Mouse (Mus musculus) liver, embryonic 12.5 days (tissue): Measurements from ENCODE around the gene Zfp28. TPM values are rescaled to one million over a fixed set of nuclear protein-coding genes. Genes with fewer than 3 reads are reported as not detected.
"Not testable (repeated sequence)": the region's sequence is repeated elsewhere in the genome, so short reads cannot be mapped to it uniquely, and the experiment has no call there.

ENCODE experiments used
- ATAC-seq: fragments of 200-750 bp; cut with Nextera tagmentation; 2 replicates; pipeline ENCODE4 v1.8.0; 2017; ENCODE audit warnings: moderate number of reproducible peaks, mild to moderate bottlenecking, moderate library complexity
- H3K27ac ChIP-seq: fragments of 300-500 bp; sonication (generic); 2 replicates; pipeline ENCODE4 v1.5.1; 2016; ENCODE audit warnings: mild to moderate bottlenecking
- H3K27me3 ChIP-seq: fragments of 300-500 bp; sonication (generic); replicated peaks from 2 replicates; pipeline ENCODE4 v1.6.1; 2016; ENCODE audit warnings: mild to moderate bottlenecking, moderate library complexity
- H3K36me3 ChIP-seq: fragments of 300-500 bp; sonication (generic); 2 replicates; pipeline ENCODE4 v1.6.1; 2016; ENCODE audit warnings: mild to moderate bottlenecking, moderate library complexity
- H3K4me1 ChIP-seq: fragments of 300-500 bp; sonication (generic); 2 replicates; pipeline ENCODE4 v1.6.1; 2016
- H3K4me2 ChIP-seq: fragments of 300-500 bp; sonication (generic); 2 replicates; pipeline ENCODE4 v1.6.1; 2016; ENCODE audit warnings: mild to moderate bottlenecking, moderate library complexity
- H3K4me3 ChIP-seq: fragments of 300-500 bp; sonication (generic); 2 replicates; pipeline ENCODE4 v1.5.1; 2016; ENCODE audit warnings: mild to moderate bottlenecking, moderate library complexity
- H3K9ac ChIP-seq: fragments of 300-500 bp; sonication (generic); 2 replicates; pipeline ENCODE4 v1.6.1; 2016; ENCODE audit warnings: mild to moderate bottlenecking, moderate library complexity
- H3K9me3 ChIP-seq: fragments of 300-500 bp; sonication (generic); replicated peaks from 2 replicates; pipeline ENCODE4 v1.6.1; 2016; ENCODE audit warnings: mild to moderate bottlenecking, moderate library complexity
- WGBS: fragments of 180-500 bp; shearing (Covaris S2); methylation state at CpG from one replicate; pipeline ENCODE4 v1.1.7; 2016; ENCODE audit not compliant: insufficient replicate concordance; 5-methylcytosine and 5-hydroxymethylcytosine counted together
- polyA plus RNA-seq: library from polyadenylated mRNA; unstranded; fragments of >200 nt; fragmentation: Nextera tagmentation; extraction: Ambion mirVana; gene quantifications from 2 replicates; pipeline ENCODE4 v1.2.1, GENCODE M21; 2016

Gene Zfp28
- polyA plus RNA-seq, 1 experiment from 2014 or later, result 1.7 TPM

DNA sequence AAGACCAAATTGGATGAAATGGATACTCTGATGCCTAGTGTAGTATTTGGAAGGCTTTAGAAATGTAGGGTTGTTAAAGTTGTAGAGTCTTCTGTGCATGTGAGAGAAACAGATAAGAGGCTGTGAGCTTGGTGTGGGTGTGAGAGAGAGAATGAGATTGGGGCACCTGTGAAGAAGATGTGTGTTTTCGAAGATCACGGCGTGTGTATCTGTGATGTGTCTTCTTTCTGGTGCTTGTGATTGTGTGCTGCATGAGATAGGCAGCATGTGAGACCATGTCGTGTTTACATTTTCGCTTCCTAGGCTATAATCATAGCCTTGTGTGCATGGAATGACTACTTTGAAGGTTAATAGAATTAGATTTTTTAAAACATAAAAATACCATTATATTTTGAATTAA lies 15.9 kb upstream of the Zfp28 start:
- H3K4me3 ChIP-seq, result no peak overlapping the region
- H3K4me2 ChIP-seq, result peak overlapping the region; percentile 44
- H3K36me3 ChIP-seq, result no peaks in the 10 kb centered on the region
- H3K9ac ChIP-seq, result no peak overlapping the region
- ATAC-seq, result peak; percentile 16; the same call in 1 of the 2 replicates
- H3K27me3 ChIP-seq, result no peaks in the 10 kb centered on the region
- no peaks in the 10 kb centered on the region for H3K9me3 ChIP-seq
- 26% methylated on average over 5 of the region's 5 CpGs for WGBS
- H3K27ac ChIP-seq, result peak overlapping the region; percentile 84
- H3K4me1 ChIP-seq, result peaks cover 61% of the 10 kb centered on the region

DNA sequence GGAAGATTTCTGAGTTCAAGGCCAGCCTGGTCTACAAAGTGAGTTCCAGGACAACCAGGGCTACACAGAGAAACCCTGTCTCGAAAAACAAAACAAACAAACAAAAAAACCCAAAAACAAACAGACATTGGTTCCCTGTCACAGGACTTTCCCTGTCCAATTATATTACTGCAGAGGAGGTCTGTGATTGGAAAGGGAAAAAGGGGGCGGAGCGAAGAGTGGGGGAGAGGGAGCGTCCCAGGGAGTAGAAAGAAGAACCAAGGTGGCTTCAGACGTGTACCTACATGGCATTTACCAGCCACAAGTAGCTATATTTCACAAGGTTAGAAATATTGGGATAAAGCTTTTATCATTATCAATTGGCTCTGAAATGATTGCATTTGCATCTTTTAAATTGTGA lies 14.9 kb upstream of the Zfp28 start:
- H3K4me3 ChIP-seq, H3K27ac ChIP-seq, H3K9me3 ChIP-seq, H3K9ac ChIP-seq, H3K27me3 ChIP-seq, ATAC-seq, H3K4me2 ChIP-seq, H3K36me3 ChIP-seq: not testable (repeated sequence)
- peaks cover 53% of the 10 kb centered on the region for H3K4me1 ChIP-seq
- WGBS, result 72% methylated on average over 5 of the region's 5 CpGs

DNA sequence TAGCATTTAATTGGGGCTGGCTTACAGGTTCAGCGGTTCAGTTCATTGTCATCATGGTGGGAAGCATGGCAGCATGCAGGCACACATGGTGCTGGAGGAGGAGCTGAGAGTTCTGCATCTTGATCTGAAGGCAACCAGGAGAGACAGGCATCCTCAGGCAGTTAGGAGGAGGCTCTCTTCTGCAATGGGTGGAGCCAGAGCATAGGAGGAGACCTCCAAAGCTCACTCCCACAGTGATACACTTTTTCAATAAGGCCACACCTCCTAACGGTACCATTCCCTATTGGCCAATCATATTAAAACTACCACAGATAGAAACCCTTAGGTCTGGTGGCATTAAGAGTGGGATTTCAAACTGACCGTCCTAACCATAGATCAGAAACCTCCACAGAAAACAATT lies 13.6 kb upstream of the Zfp28 start:
- peaks cover 43% of the 10 kb centered on the region for H3K4me1 ChIP-seq
- no peak overlapping the region for H3K4me3 ChIP-seq
- H3K9me3 ChIP-seq, result no peaks in the 10 kb centered on the region
- no peak overlapping the region for H3K4me2 ChIP-seq
- H3K9ac ChIP-seq, result no peak overlapping the region
- no peaks in the 10 kb centered on the region for H3K27me3 ChIP-seq
- no peak overlapping the region for H3K27ac ChIP-seq
- peak; percentile 54 for ATAC-seq
- no peaks in the 10 kb centered on the region for H3K36me3 ChIP-seq
- WGBS, result 66% methylated on average over 3 of the region's 3 CpGs

- H3K36me3 ChIP-seq, result peaks cover 4% of the 10 kb centered on the region; the same call in 1 of the 2 replicates
- no peak for ATAC-seq
- peaks cover 18% of the 10 kb centered on the region for H3K4me1 ChIP-seq
- no peak overlapping the region for H3K4me3 ChIP-seq
- no peak overlapping the region for H3K4me2 ChIP-seq
- WGBS, result 75% methylated on average over 3 of the region's 3 CpGs
- no peak overlapping the region for H3K9ac ChIP-seq
- no peaks in the 10 kb centered on the region for H3K9me3 ChIP-seq
- no peaks in the 10 kb centered on the region for H3K27me3 ChIP-seq
- H3K27ac ChIP-seq, result no peak overlapping the region
These were observed 10.1 kb upstream of the Zfp28 start for GRCm38 (mm10) chr7:6372993-6373392.

DNA sequence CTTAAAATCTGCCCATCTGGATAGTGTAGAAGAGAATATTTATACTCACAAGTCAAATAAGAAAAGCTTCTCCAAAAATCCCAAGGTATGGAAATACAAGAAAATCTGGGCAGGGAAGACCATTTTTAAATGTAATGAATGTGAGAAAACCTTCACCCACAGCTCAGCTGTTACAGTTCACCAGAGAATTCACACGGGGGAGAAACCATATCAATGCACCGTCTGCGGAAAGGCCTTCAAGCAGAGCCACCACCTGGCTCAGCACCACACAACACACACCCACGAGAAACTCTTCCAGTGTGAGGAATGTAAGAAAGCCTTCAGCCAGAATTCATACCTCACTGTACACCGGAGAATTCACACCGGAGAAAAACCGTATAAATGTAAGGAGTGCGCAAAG lies 4.7 kb upstream of the Zfp28 start:
- WGBS, result 78% methylated on average over 8 of the region's 8 CpGs
- Histone ChIP-seq H3K27ac (no peak overlapping the region), H3K27me3 (no peaks in the 10 kb centered on the region)

GRCm38 (mm10) chr7:6381431-6381830 lies 1.7 kb upstream of the Zfp28 start:
- H3K9ac ChIP-seq, result no peak overlapping the region
- H3K27me3 ChIP-seq, result no peaks in the 10 kb centered on the region
- H3K4me1 ChIP-seq, result peaks cover 25% of the 10 kb centered on the region
- H3K36me3 ChIP-seq, result no peaks in the 10 kb centered on the region; the same call in 1 of the 2 replicates
- no peak for ATAC-seq
- H3K4me2 ChIP-seq, result no peak overlapping the region
- H3K27ac ChIP-seq, result no peak overlapping the region
- H3K4me3 ChIP-seq, result no peak overlapping the region
- 67% methylated on average over 2 of the region's 2 CpGs for WGBS
- no peaks in the 10 kb centered on the region for H3K9me3 ChIP-seq

More for the DNA sequence above, 4.7 kb upstream of the Zfp28 start:
- no peak overlapping the region for H3K4me3 ChIP-seq
- H3K9me3 ChIP-seq, result no peaks in the 10 kb centered on the region
- ATAC-seq, result no peak
- H3K36me3 ChIP-seq, result peaks cover 4% of the 10 kb centered on the region; the same call in 1 of the 2 replicates
- H3K4me2 ChIP-seq, result no peak overlapping the region
- H3K4me1 ChIP-seq, result peaks cover 17% of the 10 kb centered on the region
- H3K9ac ChIP-seq, result no peak overlapping the region

DNA sequence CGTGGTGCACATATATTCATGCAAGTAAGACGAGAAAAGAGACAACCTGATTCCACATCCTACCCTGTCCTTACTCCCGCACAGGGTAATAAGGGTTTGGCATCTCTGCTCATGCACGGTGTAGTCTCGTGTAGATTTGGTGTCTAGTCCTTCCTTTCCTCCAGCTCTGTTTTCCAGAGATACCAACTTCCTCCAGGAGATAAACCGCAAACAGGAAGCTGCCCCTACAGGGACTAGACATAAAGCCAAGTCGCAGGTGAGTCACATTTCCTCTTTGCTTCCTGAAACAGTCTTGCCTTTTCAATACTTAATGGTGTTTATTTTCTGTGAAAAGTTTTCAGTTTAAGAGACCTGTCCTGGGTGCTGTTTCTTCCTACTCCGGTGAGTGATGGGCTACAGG lies 916 bp downstream of the Zfp28 start:
- no peaks in the 10 kb centered on the region for H3K9me3 ChIP-seq
- H3K4me1 ChIP-seq, result peaks cover 25% of the 10 kb centered on the region
- no peaks in the 10 kb centered on the region for H3K27me3 ChIP-seq
- no peak overlapping the region for H3K27ac ChIP-seq
- H3K9ac ChIP-seq, result no peak overlapping the region
- no peaks in the 10 kb centered on the region; the same call in 1 of the 2 replicates for H3K36me3 ChIP-seq
- 19% methylated on average over 8 of the region's 8 CpGs for WGBS
- no peak for ATAC-seq
- peak overlapping the region; percentile 88 for H3K4me2 ChIP-seq
- no peak overlapping the region for H3K4me3 ChIP-seq

- ATAC-seq, result no peak
- H3K9ac ChIP-seq, result no peak overlapping the region
- WGBS, result 83% methylated on average over 8 of the region's 8 CpGs
These were observed 3.9 kb downstream of the Zfp28 start for GRCm38 (mm10) chr7:6386995-6387394.

GRCm38 (mm10) chr7:6388971-6389370 lies 5.9 kb downstream of the Zfp28 start:
- ATAC-seq, result no peak
- Histone ChIP-seq H3K9ac (no peak overlapping the region), H3K27me3 (no peaks in the 10 kb centered on the region), H3K4me1 (peaks cover 3% of the 10 kb centered on the region), H3K9me3 (no peaks in the 10 kb centered on the region), H3K27ac (no peak overlapping the region), H3K4me2 (no peak overlapping the region), H3K4me3 (no peak overlapping the region), H3K36me3 (peaks cover 15% of the 10 kb centered on the region)
- 82% methylated on average over 5 of the region's 5 CpGs for WGBS

More at GRCm38 (mm10) chr7:6386995-6387394, 3.9 kb downstream of the Zfp28 start:
- no peak overlapping the region for H3K4me3 ChIP-seq
- H3K9me3 ChIP-seq, result no peaks in the 10 kb centered on the region
- H3K27me3 ChIP-seq, result no peaks in the 10 kb centered on the region
- H3K36me3 ChIP-seq, result no peaks in the 10 kb centered on the region
- H3K27ac ChIP-seq, result no peak overlapping the region
- H3K4me1 ChIP-seq, result peaks cover 23% of the 10 kb centered on the region
- no peak overlapping the region for H3K4me2 ChIP-seq

DNA sequence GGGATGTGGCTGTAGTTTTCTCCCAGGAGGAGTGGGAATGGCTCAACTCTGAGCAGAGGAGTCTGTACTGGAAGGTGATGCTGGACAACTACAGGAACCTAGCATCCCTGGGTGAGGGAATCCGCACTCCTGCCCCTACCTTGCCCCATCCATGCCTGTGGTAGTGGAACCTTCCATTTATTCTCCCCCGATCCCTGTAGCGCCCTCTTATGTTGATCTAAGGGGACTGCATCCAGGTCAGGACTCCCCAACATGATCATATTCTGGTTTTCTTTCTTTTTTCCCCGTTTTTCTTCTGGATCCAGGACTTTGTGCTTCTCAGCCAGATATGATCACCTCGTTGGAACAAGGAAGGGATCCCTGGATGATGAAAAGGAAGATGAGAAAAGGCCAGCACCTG lies 6.4 kb downstream of the Zfp28 start:
- WGBS, result 48% methylated on average over 5 of the region's 5 CpGs
- no peak overlapping the region for H3K4me3 ChIP-seq

GRCm38 (mm10) chr7:6397996-6398975 lies 15.2 kb downstream of the Zfp28 start, which contains the start of gene Smim17:
Gene Smim17, plus strand, starts transcription at chr7:6398715.
- Histone ChIP-seq H3K9ac (peak within 1 kb of the TSS; percentile 58; the same call in 1 of the 2 replicates), H3K36me3 (peaks cover 14% of the 10 kb centered on the region), H3K4me2 (peak within 1 kb of the TSS; percentile 71), H3K9me3 (no peaks in the 10 kb centered on the region), H3K27me3 (no peaks in the 10 kb centered on the region), H3K4me3 (peak within 1 kb of the TSS; percentile 60), H3K4me1 (peaks cover 7% of the 10 kb centered on the region), H3K27ac (no peak within 1 kb of the TSS)
- ATAC-seq, result peak; percentile 75
- 25% methylated on average over 25 of the region's 25 CpGs for WGBS

More for the DNA sequence above, 6.4 kb downstream of the Zfp28 start:
- Histone ChIP-seq H3K4me2 (no peak overlapping the region), H3K9ac (no peak overlapping the region), H3K27me3 (no peaks in the 10 kb centered on the region), H3K4me1 (no peaks in the 10 kb centered on the region), H3K36me3 (peaks cover 20% of the 10 kb centered on the region), H3K9me3 (no peaks in the 10 kb centered on the region), H3K27ac (no peak overlapping the region)
- no peak for ATAC-seq

- H3K4me2 ChIP-seq, result no peak within 1 kb of the TSS
- no peak within 1 kb of the TSS for H3K9ac ChIP-seq
- no peaks in the 10 kb centered on the region for H3K36me3 ChIP-seq
- H3K27ac ChIP-seq, result no peak within 1 kb of the TSS
- 2% methylated on average over 17 of the region's 17 CpGs for WGBS
- no peaks in the 10 kb centered on the region for H3K4me1 ChIP-seq
- no peaks in the 10 kb centered on the region for H3K9me3 ChIP-seq
- H3K4me3 ChIP-seq, result no peak within 1 kb of the TSS
- H3K27me3 ChIP-seq, result peaks cover 2% of the 10 kb centered on the region
- peak; percentile 83 for ATAC-seq
These were observed 26.9 kb downstream of the Zfp28 start, which contains the start of gene Gm20715 for GRCm38 (mm10) chr7:6410043-6410442. Gene Gm20715, plus strand, starts transcription at chr7:6410277.
